Mouse (Mus musculus): ENCODE data around the gene Gfod1. TPM values are rescaled to one million over a fixed set of nuclear protein-coding genes. Genes with fewer than 3 reads are reported as not detected.

The Gfod1 gene
- polyA plus RNA-seq, 1 experiment from 2014 or later: 0.54 TPM

DNA sequence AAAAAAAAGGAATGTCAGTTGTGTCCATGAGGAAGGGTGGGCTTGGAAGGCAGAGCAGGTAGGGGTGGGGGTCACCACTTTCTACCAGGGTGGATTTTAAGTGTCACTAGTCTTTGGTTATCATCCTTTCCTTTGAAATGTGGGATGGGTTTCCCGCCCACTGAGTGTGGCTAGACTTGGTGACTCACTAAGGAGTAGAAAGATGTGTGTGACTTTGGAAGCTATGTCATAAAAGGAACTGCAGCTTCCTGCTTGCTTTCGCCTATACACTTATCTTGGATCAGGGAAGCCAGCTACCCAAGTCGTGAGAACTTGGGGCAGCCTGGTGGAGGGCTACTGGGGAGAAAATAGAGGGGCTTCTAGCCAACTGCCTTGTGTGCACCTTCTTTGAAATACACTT, 15.4 kb upstream of the Gfod1 start:
- Histone ChIP-seq H3K4me3 (no peak overlapping the region), H3K9ac (no peak overlapping the region), H3K27me3 (replicated peaks) (no peaks in the 10 kb centered on the region), H3K36me3 (no peaks in the 10 kb centered on the region), H3K4me1 (no peaks in the 10 kb centered on the region), H3K4me2 (no peak overlapping the region), H3K9me3 (replicated peaks) (no peaks in the 10 kb centered on the region), H3K27ac (no peak overlapping the region)
- no peak for ATAC-seq
- 20% methylated on average over 3 of the region's 3 CpGs for WGBS (ENCODE audit: insufficient replicate concordance)

GRCm38 (mm10) chr13:43317411-43317810, 13.4 kb upstream of the Gfod1 start:
- H3K9me3 ChIP-seq (replicated peaks): no peaks in the 10 kb centered on the region
- no peak for ATAC-seq
- H3K4me2 ChIP-seq: no peak overlapping the region
- H3K36me3 ChIP-seq: no peaks in the 10 kb centered on the region
- no peaks in the 10 kb centered on the region for H3K27me3 ChIP-seq (replicated peaks)
- WGBS (ENCODE audit: insufficient replicate concordance): 63% methylated on average over 5 of the region's 5 CpGs
- no peak overlapping the region for H3K27ac ChIP-seq
- no peak overlapping the region for H3K9ac ChIP-seq
- H3K4me3 ChIP-seq: no peak overlapping the region
- no peaks in the 10 kb centered on the region for H3K4me1 ChIP-seq

- Histone ChIP-seq H3K4me1 (peaks cover 46% of the 10 kb centered on the region), H3K9me3 (replicated peaks) (0 out of 2 replicates have a peak, but pooled peaks cover 4% of the 10 kb centered on the region), H3K27ac (no peak overlapping the region), H3K4me2 (peak overlapping the region; percentile 99; the same call in 1 of the 2 replicates), H3K27me3 (replicated peaks) (peaks cover 67% of the 10 kb centered on the region), H3K4me3 (no peak overlapping the region), H3K9ac (no peak overlapping the region), H3K36me3 (no peaks in the 10 kb centered on the region)
- 76% methylated on average over 15 of the region's 15 CpGs for WGBS (ENCODE audit: insufficient replicate concordance)
- no peak for ATAC-seq
These were observed 1.4 kb upstream of the Gfod1 start for GRCm38 (mm10) chr13:43305181-43305924.

DNA sequence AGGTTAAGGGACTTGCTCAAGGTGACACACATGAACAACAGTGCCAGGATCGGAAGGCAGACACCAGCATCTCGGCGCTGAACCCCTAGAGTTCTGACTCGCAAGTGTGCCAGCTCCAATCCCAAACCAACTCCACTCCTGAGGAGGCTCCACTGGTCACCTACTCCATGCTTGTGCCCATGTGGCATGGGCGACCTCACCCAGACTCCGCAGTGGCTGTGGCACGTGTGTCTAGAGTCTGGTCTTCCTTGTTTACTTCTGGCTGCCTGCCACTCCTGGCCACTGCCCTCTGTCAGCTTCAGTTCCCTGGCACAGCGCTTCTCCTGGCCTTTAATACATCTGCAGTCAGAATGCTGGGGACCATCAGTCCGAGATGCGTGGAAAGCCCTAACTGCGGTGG, 728 bp upstream of the Gfod1 start:
- Histone ChIP-seq H3K36me3 (no peaks in the 10 kb centered on the region), H3K9ac (no peak overlapping the region), H3K27me3 (replicated peaks) (peaks cover 73% of the 10 kb centered on the region), H3K4me1 (peaks cover 48% of the 10 kb centered on the region), H3K4me2 (peak overlapping the region; percentile 99), H3K4me3 (peak overlapping the region; percentile 68), H3K9me3 (replicated peaks) (0 out of 2 replicates have a peak, but pooled peaks cover 4% of the 10 kb centered on the region), H3K27ac (no peak overlapping the region)
- no peak for ATAC-seq
- 26% methylated on average over 11 of the region's 11 CpGs for WGBS (ENCODE audit: insufficient replicate concordance)

GRCm38 (mm10) chr13:43303161-43303965, 609 bp downstream of the Gfod1 start:
- peaks cover 48% of the 10 kb centered on the region for H3K4me1 ChIP-seq
- H3K27ac ChIP-seq: peak overlapping the region; percentile 55
- ATAC-seq: peak; percentile 40; the same call in 1 of the 2 replicates
- peak overlapping the region; percentile 69 for H3K9ac ChIP-seq
- WGBS (ENCODE audit: insufficient replicate concordance): under 1% methylated on average over 78 of the region's 78 CpGs
- H3K27me3 ChIP-seq (replicated peaks): peaks cover 80% of the 10 kb centered on the region
- no peaks in the 10 kb centered on the region for H3K9me3 ChIP-seq (replicated peaks)
- peak overlapping the region; percentile 99 for H3K4me2 ChIP-seq
- peak overlapping the region; percentile 68 for H3K4me3 ChIP-seq
- no peaks in the 10 kb centered on the region for H3K36me3 ChIP-seq

- WGBS (ENCODE audit: insufficient replicate concordance): 1% methylated on average over 19 of the region's 19 CpGs
- H3K9ac ChIP-seq: peak overlapping the region; percentile 69
- H3K4me3 ChIP-seq: peak overlapping the region; percentile 68
- H3K4me2 ChIP-seq: peak overlapping the region; percentile 99
- H3K9me3 ChIP-seq (replicated peaks): no peaks in the 10 kb centered on the region
- H3K27me3 ChIP-seq (replicated peaks): peaks cover 80% of the 10 kb centered on the region
- H3K36me3 ChIP-seq: no peaks in the 10 kb centered on the region
- H3K27ac ChIP-seq: no peak overlapping the region
- peaks cover 48% of the 10 kb centered on the region for H3K4me1 ChIP-seq
- ATAC-seq: no peak
These were observed 1.3 kb downstream of the Gfod1 start for GRCm38 (mm10) chr13:43302651-43303160.

- Histone ChIP-seq H3K27ac (no peak overlapping the region), H3K27me3 (replicated peaks) (peaks cover 80% of the 10 kb centered on the region), H3K9ac (no peak overlapping the region), H3K9me3 (replicated peaks) (no peaks in the 10 kb centered on the region), H3K4me1 (peaks cover 48% of the 10 kb centered on the region), H3K4me2 (peak overlapping the region; percentile 99), H3K36me3 (no peaks in the 10 kb centered on the region), H3K4me3 (peak overlapping the region; percentile 68)
- 15% methylated on average over 11 of the region's 11 CpGs for WGBS (ENCODE audit: insufficient replicate concordance)
- no peak for ATAC-seq
These were observed 1.7 kb downstream of the Gfod1 start for GRCm38 (mm10) chr13:43302239-43302638.

GRCm38 (mm10) chr13:43300906-43301305, 3.1 kb downstream of the Gfod1 start:
- Histone ChIP-seq H3K4me3 (no peak overlapping the region), H3K36me3 (no peaks in the 10 kb centered on the region), H3K27me3 (replicated peaks) (peaks cover 73% of the 10 kb centered on the region), H3K27ac (no peak overlapping the region), H3K9me3 (replicated peaks) (no peaks in the 10 kb centered on the region), H3K4me1 (peaks cover 53% of the 10 kb centered on the region), H3K4me2 (peak overlapping the region; percentile 99), H3K9ac (no peak overlapping the region)
- WGBS (ENCODE audit: insufficient replicate concordance): 8% methylated on average over 9 of the region's 9 CpGs
- no peak for ATAC-seq

GRCm38 (mm10) chr13:43300366-43300765, 3.6 kb downstream of the Gfod1 start:
- no peak for ATAC-seq
- Histone ChIP-seq H3K4me3 (no peak overlapping the region), H3K27me3 (replicated peaks) (peaks cover 69% of the 10 kb centered on the region), H3K4me1 (peaks cover 52% of the 10 kb centered on the region), H3K36me3 (no peaks in the 10 kb centered on the region), H3K9me3 (replicated peaks) (no peaks in the 10 kb centered on the region), H3K9ac (no peak overlapping the region), H3K4me2 (no peak overlapping the region), H3K27ac (no peak overlapping the region)
- WGBS (ENCODE audit: insufficient replicate concordance): 50% methylated on average over 5 of the region's 5 CpGs

GRCm38 (mm10) chr13:43299171-43299570, 4.8 kb downstream of the Gfod1 start:
- H3K27me3 ChIP-seq (replicated peaks): peaks cover 57% of the 10 kb centered on the region
- 68% methylated on average over 5 of the region's 5 CpGs for WGBS (ENCODE audit: insufficient replicate concordance)

GRCm38 (mm10) chr13:43297526-43297925, 6.4 kb downstream of the Gfod1 start:
- ATAC-seq: no peak
- Histone ChIP-seq H3K4me3 (no peak overlapping the region), H3K4me2 (no peak overlapping the region), H3K27ac (no peak overlapping the region), H3K9ac (no peak overlapping the region), H3K36me3 (0 out of 2 replicates have a peak, but pooled peaks cover 2% of the 10 kb centered on the region), H3K4me1 (peaks cover 31% of the 10 kb centered on the region), H3K9me3 (replicated peaks) (no peaks in the 10 kb centered on the region), H3K27me3 (replicated peaks) (peaks cover 41% of the 10 kb centered on the region)
- WGBS (ENCODE audit: insufficient replicate concordance): 82% methylated on average over 5 of the region's 5 CpGs

More at GRCm38 (mm10) chr13:43299171-43299570, 4.8 kb downstream of the Gfod1 start:
- H3K36me3 ChIP-seq: no peaks in the 10 kb centered on the region
- no peaks in the 10 kb centered on the region for H3K9me3 ChIP-seq (replicated peaks)
- no peak overlapping the region for H3K27ac ChIP-seq
- H3K4me1 ChIP-seq: peaks cover 43% of the 10 kb centered on the region
- H3K4me2 ChIP-seq: no peak overlapping the region
- no peak overlapping the region for H3K9ac ChIP-seq
- H3K4me3 ChIP-seq: no peak overlapping the region
- no peak for ATAC-seq

All from liver, embryonic 12.5 days (tissue).